Mouse (Mus musculus): Measurements from ENCODE around the gene Ganab.

Ganab gene

DNA sequence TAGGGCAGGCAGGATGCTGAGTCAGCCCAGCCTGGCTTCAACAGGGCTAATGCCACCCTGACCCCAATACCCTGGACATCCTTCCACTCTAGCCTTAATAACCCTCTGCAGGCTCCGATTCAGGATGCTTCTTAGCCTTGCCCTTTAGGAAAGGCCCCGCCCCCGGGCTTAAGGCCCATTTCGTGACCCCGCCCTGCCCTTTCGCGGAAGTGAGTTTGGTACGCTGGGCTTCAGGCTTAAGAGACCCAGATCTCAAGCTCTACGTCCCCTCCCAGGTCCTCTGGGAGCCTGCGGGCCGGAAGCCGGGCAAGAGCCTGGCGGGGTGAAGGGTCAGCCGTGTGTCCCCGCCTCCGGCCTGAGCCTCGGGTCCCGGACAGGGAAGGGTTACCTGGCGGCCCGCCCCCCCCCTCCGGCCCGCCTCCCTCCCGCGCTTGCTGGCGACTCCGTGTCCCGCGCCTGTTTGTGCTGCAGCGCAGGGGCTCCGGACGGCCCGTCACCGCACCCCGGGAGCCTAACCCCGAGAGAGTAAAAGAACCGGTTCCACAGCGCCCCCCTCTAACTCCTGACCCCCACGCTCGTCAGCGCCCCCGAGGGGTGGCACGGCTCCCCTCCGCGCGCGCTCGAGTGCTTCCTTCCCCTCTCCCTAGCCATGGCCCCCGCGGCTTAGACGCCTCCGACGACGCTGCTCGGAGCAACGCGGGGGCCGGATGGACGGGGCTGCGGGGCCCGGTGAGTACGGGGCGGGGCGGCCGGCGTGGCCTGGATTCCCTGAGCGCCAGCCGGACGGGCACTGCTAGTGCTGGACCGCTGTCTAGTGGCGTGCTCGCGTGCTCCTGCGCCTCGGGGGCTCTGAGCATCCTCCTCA lies 31.6 kb downstream of the Ganab start, which contains the start of the genes Rom1 and Eml3:
TSS of gene Rom1 (minus strand) at position 133 of the 865 bp plus-strand sequence.
TSS of gene Eml3 (plus strand) at position 329 of the 865 bp plus-strand sequence.
- DNase-seq (ENCODE audit: extremely low spot score, low spot score), result peak; percentile 75

DNA sequence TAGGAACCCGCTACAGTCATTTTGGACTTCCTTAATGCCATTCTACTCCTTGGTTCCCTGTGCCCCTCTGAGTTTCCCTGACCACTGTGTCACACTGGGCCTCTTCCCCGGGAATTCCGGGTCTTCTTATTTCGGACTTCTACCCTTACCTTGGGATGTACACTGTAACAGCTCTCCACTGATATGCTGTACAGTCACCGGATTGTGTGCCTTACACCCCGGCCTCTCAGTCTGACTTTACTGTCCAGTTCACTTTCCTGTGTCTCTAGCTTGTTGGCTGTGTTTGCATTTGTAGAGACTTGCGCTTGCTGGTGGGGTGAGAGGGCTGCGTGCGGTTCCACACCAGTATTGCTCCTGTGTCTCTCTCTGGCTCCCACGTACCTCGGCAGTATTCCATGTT lies 32.2 kb downstream of the Ganab start:
- no peak for DNase-seq (ENCODE audit: extremely low spot score, low spot score)

DNA sequence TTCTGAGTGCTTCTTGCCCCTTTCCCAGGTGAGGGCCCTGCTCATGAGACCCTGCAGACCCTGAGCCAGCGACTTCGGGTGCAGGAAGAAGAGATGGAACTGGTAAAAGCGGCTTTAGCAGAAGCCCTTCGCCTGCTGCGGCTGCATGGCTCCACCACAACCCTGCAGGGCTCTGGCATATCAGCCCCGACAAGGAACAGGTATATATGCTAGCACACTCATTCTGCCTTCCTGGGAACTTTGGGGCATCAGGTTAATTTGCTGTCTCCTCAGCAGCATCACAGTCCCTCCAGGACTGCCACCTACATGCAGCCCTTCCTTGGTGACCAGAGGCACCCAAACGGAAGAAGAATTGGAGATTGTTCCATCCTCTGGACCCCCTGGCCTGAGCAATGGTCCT lies 32.9 kb downstream of the Ganab start:
- DNase-seq (ENCODE audit: extremely low spot score, low spot score), result no peak

DNA sequence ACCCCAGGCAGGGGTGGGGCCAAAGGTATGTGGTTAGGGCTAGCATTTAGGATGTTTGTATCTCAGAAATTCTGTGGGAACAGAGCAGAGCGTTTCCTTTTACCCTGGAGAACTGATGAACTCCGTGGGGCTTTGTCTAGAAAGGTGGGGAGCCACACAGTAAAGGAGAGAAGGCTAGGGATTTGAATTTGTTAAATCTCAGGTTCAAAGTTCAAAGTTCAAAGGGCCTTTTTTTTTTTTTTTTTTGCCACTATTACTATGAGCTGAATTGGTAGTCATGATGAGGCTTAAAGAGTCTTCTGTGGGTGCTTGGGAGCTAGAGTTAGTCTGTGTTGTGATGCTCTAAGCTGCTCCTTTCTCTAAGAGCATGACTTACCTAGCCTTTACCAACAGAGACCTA lies 38.9 kb downstream of the Ganab start:
- DNase-seq (ENCODE audit: extremely low spot score, low spot score), result no peak

DNA sequence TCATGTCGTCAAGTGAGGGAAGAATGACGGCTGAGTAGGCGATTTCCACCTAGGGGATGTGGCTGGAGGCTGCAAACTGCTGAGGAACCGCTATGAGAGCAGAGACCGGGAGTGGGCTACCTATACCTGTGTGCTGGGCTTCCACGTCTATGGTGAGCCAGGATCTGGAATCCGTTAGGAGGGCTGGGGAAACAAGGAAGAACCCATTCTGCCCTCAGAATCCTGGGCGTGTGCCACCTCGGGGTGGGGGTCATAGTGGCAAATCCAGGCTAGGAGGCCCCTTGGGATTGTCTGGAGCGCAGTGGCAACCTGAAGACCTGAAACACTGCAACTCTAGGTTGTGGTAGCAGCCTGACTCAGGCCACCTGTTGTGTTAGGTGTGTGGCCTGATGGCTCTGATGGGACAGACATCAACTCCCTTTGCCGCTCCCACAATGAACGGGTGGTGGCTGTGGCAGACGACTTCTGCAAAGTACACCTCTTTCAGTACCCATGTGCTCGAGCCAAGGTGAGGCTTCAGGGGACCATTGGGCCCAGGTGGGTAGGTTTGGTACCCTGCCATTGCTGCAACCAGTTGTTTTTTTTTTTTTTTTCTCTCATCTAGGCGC lies 42.8 kb downstream of the Ganab start:
- DNase-seq (ENCODE audit: extremely low spot score, low spot score), result no peak

DNA sequence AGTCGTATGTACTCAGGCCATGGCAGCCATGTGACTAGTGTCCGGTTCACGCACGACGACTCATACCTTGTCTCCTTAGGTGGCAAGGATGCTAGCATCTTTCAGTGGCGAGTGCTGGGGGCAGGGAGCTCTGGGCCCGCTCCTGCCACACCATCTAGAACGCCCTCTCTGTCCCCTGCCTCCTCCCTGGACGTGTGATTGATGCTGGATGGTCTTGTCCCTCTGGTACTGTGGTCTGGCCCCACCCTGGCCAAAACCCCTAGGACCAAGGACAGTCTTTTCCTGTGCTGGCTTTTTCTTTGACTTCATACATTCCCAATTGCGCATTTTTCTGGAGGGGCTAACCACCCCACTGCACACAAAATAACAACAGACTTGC lies 43.3 kb downstream of the Ganab start:
- DNase-seq (ENCODE audit: extremely low spot score, low spot score), result no peak

DNA sequence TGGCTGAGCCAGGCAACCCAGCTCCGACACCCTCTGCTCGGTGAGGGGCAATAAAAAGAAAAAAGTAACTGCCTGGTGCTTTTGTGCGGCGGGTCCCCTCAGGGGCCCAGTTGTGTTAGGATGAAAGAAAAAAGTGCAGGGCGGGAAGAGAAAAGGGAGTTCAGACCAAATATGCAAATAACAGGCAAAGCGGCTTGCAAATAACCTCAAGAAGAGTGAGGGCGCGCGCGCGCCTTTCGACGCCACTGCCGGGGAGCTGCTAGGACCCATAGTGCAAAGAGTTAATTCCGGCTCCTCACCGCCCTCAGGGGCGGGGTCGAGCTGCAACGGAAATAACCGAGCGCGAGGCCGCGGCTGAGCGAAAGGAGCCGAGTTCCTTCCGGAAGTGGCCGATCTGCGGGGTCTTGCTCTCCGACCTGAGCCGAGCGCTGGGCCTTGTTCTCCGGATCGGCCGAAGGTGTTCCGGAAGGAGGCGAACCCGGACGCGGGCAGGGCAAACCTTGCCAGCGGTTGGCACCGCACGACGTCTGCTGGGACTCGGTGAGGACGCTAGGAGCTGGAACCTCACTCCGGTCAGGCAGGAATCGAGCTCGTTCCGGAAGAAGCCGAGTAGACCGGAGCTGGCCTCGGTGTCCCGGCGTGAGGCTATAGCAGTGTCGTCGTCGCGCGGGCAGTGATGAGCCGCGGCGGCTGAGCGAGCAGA lies 43.8 kb downstream of the Ganab start, which contains the start of gene Mta2:
TSS of gene Mta2 (plus strand) at position 361 of the 703 bp plus-strand sequence.
- DNase-seq (ENCODE audit: extremely low spot score, low spot score), result peak; percentile 99

DNA sequence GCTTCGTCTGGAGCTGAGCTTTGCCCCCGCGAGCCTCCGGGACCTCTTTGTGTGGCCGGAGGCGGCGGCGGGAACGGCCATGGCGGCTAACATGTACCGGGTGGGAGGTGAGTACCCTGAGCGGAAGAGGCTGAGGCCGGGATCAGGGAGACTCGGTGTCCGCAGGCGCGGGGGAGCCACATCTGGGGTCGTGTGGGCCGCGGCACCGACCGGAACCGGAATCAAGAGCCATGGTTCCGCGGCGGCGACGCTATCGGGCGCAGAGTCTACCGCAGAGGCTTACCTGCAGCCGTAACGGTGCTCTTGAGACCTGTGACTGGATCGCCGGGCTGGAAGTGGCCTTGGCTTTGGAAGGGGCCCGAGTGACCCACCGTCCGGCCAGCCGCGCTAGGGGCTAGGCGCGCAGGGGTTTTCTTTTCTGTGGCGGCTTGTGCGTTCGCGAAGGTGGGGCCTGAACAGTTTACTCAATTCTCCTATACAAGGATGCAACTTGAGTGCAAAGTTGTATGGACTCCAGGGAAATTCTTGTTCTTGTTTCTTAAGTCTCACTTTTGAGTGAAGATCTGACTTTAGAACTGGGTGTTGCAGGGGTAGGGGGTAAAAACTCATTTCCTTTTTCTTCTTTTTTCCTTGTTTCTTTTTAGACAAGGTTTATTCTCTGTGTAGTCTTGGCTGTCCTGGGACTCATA lies 44.5 kb downstream of the Ganab start:
- no peak for DNase-seq (ENCODE audit: extremely low spot score, low spot score)

DNA sequence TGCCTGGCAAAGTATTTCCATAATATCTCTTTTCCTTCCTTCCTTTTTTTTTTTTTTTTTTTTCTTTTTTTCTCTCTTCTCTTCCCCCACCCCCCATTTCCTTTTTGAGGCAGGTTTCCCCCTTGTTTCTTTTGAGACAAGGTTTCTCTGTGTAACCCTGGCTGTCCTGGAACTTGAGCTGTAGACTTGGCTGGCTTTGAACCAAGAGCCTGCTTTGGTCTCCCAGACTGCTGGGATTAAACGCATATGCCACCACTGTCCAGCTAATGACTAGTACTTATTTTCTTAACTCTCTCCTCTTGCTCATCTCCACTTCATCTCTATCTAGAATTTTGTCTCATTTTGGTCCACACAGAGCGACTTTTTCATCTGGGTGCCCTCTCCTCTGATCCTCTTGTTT lies 45.2 kb downstream of the Ganab start:
- no peak for DNase-seq (ENCODE audit: extremely low spot score, low spot score)

DNA sequence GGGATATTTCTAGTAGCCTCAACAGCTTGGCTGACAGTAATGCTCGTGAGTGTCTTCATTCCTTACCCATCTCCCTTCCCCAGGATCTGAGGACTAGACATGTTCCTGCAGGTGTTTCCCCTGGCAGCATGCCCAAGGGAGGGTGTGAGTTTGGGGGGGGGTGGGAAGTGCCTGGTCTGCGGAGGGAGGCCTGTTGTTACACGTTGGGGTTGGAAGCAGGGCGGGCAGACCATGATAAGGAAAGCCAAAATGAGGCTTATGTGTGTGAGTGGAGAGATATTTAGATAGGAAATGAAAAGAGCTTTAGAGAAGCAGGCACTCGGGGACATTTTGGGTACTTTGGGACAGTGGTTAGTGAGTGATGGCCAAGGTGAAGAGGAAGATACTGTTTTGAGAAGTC lies 46.2 kb downstream of the Ganab start:
- no peak for DNase-seq (ENCODE audit: extremely low spot score, low spot score)

DNA sequence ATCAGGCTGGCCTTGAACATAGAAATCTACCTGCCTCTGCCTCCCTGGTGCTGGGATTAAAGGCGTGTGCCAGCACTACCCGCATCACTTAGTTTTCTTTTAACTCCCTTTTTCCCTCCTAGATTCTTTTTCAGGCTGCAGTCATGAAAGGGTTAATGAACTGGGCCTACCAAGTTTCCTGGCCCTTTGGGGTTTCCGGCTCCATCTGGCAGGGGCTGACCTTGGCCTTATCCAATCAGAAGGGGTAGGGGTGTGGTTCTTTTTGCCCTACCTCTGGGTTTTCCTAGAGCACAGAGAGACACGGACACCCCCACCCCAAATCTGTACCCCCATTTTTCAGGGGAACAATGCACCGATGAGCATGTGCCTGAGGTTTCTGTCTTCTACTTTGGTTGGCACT lies 46.9 kb downstream of the Ganab start:
- DNase-seq (ENCODE audit: extremely low spot score, low spot score), result peak; percentile 60

DNA sequence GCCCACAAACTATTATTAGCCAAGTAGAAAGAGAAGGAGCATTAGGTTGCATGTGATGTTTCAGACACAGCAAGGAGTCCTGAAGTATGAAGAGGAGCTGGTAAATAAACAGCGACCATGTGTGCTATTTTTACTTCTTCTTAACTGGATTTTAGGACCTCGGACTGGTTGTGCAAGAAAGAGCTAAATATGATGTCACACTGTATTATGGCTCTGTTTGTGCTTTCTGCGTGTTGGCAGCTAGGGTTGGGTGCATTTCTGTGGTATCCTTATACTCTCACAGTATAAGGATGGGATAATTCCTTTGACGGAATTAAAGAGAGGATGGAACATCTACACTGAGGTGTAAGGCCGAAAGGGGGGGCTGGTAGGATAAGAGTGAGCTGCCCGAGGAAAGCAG lies 47.4 kb downstream of the Ganab start:
- no peak for DNase-seq (ENCODE audit: extremely low spot score, low spot score)

DNA sequence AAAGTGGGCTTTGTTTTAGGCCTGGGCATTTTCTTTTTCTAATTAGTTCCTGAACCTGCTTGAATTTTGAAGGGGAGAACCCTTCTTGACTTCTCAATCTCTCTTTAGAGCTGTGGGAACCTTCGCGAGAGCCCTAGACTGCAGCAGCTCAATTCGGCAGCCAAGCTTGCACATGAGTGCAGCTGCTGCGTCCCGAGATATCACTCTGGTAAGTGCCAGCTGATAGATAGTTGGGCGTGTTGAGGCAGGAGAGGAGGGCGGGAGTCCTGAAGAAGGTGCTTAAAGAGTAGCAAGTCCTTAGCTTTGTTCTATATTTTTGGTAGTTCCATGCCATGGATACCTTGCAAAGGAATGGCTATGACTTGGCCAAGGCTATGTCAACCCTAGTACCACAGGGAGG lies 49.1 kb downstream of the Ganab start:
- no peak for DNase-seq (ENCODE audit: extremely low spot score, low spot score)

DNA sequence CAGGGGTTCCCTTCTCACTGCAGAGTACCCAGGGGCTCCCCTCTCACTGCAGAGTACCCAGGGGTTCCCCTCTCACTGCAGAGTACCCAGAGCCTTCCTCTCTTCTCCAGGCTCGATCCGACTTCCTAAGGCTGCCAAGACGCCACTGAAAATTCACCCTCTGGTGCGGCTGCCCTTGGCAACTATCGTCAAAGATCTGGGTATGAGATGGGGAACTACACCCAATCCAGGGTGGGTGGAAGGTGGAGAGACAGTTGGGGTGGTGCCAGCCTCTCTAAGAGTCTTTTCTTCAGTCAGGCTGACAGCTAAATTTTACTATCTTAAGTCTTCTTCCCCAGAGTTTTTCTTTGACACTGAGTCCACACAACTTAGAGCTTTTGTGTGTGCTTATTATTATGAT lies 52.3 kb downstream of the Ganab start:
- DNase-seq (ENCODE audit: extremely low spot score, low spot score), result no peak

DNA sequence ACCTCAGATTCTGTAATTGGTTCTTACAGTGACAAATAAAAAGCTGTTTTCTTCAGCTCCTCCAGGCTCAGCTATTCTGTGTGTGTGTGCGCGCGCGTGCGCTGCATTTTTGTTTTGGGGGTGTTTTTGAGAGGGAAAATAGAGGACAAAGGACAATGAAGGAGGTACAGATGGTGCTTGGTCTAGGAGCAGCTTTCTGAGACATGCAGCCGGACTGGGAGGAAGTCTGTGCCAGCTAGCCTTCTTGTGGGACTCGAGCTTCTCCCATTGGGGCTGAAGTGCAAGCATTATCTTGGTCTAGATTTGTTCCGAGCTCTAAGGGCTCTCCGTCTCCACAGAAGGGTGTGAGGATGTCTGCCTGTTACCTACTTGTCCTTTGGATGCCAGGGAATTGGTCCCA lies 54.4 kb downstream of the Ganab start:
- no peak for DNase-seq (ENCODE audit: extremely low spot score, low spot score)

DNA sequence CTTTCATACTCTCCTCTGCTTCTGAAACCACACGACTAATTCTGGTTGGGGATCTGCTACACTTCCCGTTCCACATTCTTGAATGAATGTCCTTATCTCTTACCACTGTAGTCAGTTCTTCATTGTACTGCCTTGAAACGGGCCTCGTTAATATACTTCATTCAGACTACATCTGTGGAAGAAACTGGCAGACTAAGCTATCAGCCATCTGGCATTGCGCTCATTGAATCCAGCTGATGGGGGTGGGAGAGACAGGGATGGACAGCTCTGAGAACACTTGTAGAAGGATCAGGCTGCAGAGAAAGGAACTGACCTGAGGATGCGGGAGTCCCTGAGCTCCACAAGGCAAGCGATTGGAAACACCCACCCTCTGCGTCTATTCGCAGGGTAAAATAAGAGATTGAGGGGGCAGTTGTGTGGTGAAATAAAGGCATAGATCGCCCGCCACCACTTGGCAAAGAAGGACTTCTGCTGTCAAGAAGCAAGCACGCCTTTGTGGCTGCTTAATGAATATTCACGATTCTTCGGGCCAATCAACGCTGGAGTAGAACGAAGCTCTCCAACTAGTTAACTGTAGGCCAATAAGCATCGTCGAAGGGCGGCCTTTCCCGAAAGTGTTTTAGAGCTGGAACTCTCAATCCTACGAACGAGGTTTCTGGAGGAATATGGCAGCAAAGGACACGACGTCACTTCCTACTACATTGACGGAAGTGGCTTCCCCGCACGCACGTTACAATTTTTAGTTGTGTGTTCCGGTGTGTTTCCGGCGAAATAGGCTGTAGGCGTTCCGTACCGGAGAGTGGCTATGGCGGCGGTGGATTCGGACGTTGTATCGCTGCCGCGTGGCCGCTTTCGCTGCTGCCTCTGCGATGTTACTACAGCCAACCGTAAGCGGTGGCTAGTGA lies 55.5 kb downstream of the Ganab start, which contains the start of gene Tut1:
TSS of gene Tut1 (plus strand) at position 713 of the 905 bp plus-strand sequence.
- DNase-seq (ENCODE audit: extremely low spot score, low spot score), result peak; percentile 87

DNA sequence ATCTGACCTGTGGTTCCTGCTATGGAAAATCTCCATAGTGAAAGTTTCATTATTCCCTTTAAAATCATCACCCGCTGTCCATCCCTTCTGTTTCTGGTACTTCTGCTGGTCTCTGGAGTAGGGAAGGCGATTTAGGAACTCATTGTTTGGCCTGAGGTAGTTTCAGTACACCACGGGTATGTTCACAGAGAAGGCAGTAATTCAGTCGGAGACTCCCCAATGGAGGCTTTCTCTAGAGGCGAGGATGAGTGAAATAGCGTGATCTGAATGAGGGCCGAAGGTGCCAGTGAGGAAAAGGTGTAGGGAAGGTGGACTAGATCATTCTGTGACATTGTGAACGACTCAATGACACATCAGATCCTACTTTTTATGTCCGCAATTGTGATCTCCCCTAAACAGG lies 56.3 kb downstream of the Ganab start:
- DNase-seq (ENCODE audit: extremely low spot score, low spot score), result no peak

DNA sequence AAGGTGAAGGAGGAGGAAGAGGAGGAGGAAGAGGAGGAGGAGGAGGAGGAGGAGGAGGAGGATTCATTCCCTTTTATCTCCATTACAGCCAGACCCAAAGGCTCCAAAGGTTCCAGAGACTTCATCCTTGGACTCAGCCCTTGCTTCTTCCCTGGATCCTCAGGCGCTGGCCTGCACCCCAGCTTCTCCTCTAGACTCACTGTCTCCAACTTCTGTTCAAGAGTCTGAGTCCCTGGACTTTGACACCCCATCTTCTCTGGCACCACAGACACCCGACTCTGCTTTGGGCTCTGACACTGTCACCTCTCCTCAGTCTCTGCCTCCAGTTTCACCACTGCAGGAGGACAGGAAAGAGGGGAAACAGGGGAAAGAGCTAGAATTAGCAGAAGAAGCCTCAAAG lies 64.4 kb downstream of the Ganab start:
- no peak for DNase-seq (ENCODE audit: extremely low spot score, low spot score)

DNA sequence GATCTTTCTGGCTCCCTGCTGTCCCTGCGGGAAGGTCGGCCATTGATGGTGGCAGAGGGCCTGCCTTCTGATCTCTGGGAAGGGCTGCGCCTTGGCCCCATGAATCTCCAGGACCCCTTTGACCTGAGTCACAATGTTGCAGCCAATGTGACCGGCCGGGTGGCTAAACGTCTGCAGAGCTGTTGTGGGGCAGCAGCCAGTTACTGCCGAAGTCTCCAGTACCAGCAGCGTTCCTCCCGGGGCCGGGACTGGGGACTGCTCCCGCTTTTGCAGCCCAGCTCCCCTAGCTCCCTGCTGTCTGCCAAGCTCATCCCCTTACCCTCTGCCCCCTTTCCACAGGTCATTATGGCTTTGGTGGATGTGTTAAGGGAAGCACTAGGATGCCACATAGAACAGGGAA lies 67.2 kb downstream of the Ganab start:
- DNase-seq (ENCODE audit: extremely low spot score, low spot score), result no peak

DNA sequence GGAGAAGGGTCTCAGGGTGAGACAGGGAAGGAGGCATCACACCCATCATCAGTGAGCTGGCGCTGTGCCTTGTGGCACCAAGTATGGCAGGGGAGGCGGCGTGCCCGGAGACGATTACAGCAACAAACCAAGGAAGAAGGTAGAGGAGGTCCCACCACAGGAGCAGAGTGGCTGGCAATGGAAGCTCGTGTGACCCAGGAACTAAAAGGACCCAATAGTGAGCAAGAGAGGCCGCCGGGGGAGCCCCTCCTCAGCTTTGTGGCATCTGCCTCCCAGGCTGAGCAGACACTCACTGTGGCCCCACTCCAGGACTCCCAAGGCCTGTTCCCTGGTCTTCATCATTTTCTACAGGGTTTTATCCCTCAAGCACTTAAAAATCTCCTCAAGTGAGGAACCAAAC lies 67.9 kb downstream of the Ganab start:
- no peak for DNase-seq (ENCODE audit: extremely low spot score, low spot score)

DNA sequence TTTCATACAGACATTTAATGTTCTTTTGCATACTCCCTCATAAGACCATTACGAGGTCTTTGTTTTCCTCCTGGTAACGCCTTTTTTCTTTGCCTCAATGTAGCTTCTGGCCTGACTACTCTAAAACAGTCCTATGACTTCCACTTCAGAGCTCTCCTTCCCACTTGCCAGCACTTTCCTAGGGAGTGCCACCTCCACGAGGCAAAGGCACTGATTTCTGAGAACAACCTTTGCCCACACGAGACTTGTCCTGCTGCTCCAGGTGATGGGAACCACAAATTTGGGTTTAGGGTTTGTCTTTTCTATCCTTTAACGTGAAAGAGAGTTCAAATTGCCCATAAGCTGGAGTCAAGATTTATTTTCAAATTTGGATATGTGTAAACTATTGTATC lies 68.3 kb downstream of the Ganab start:
- DNase-seq (ENCODE audit: extremely low spot score, low spot score), result no peak
